Mouse (Mus musculus): ENCODE data around the gene St3gal3. TPM values are rescaled to one million over a fixed set of nuclear protein-coding genes. Genes with fewer than 3 reads are reported as not detected.

St3gal3 gene
- polyA plus RNA-seq, 1 experiment from 2014 or later = 6.7 TPM

DNA sequence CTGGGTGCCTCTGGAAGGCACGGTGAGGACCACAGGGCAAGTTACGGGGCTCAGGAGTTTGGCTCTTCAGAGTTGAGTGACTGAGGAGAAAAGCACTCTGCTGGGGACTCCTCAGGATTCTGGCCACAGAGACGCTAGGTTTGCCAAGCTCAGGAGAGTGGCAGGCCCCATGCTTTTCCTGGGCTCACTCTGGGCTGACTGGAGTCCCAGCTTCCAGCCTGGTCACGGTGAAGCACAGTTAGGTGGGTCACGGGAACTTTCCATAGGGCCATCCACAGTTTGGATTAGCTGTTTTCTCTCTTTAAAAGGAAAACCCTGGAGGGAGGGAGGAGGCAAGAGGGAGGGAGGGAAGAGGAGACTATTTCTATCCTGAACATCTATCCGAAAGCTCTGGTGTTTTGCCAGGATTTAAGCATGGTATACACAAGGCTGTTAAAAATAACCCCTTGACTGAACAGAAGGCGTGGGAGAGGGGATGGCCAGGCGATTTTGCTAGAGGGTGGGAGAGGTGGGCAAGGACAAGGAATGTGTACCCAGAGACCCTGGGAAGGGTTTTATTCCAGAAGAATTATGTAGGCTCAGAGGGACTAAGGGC lies 149.6 kb downstream of the St3gal3 start:
- Histone ChIP-seq H3K9me3 (replicated peaks; ENCODE audit: low read length) (no peaks in the 10 kb centered on the region), H3K27me3 (ENCODE audit: insufficient read depth, low read length) (no peaks in the 10 kb centered on the region), H3K9ac (ENCODE audit: low read depth, low read length) (no peak overlapping the region), H3K36me3 (ENCODE audit: insufficient read depth, low read length) (no peaks in the 10 kb centered on the region), H3K27ac (peak overlapping the region; percentile 47; the same call in 1 of the 2 replicates), H3K4me2 (ENCODE audit: low read length) (no peak overlapping the region), H3K4me1 (replicated peaks; ENCODE audit: insufficient read depth, low read length) (0 out of 2 replicates have a peak, but pooled peaks cover 7% of the 10 kb centered on the region), H3K4me3 (replicated peaks; ENCODE audit: low read depth, low read length) (no peak overlapping the region)
- DNase-seq (ENCODE audit: low spot score) (peak; percentile 75), ATAC-seq (replicated peaks; ENCODE audit: low FRiP score, low read depth) (0 out of 2 replicates have a peak, but pooled peaks have one; percentile 2)
- 49% methylated on average over 8 of the region's 8 CpGs for WGBS
- TF ChIP-seq CTCF (IDR thresholded peaks at IDR 0.05; ENCODE audit: low read depth) = no peak

DNA sequence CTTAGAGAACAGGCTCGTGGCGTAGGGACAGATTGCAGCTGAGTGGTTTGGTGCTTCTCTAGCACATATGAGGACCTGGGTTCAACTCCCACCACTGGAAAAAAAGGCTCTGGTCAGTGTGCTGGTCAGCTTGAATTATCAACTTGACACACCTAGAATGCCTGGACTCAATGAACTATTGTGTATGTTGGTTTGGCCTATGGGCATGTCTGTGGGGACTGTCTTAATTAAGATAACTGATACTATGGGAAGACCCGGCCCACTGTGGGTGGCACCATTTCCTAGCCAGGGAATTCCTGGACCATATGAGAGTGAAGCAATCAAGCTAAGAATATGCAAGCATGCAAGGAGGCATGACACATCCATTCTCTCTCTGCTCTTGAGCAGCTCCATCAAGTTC lies 150.5 kb downstream of the St3gal3 start:
- H3K9me3 ChIP-seq (replicated peaks; ENCODE audit: low read length) = no peaks in the 10 kb centered on the region
- H3K4me1 ChIP-seq (replicated peaks; ENCODE audit: insufficient read depth, low read length) = 0 out of 2 replicates have a peak, but pooled peaks cover 7% of the 10 kb centered on the region
- DNase-seq (ENCODE audit: low spot score) = no peak
- H3K4me3 ChIP-seq (replicated peaks; ENCODE audit: low read depth, low read length) = no peak overlapping the region
- TF ChIP-seq CTCF (IDR thresholded peaks at IDR 0.05; ENCODE audit: low read depth) = no peak
- H3K4me2 ChIP-seq (ENCODE audit: low read length) = no peak overlapping the region
- H3K27ac ChIP-seq = no peak overlapping the region
- no peak overlapping the region for H3K9ac ChIP-seq (ENCODE audit: low read depth, low read length)
- H3K27me3 ChIP-seq (ENCODE audit: insufficient read depth, low read length) = no peaks in the 10 kb centered on the region
- no peaks in the 10 kb centered on the region for H3K36me3 ChIP-seq (ENCODE audit: insufficient read depth, low read length)
- WGBS = 94% methylated on average over 3 of the region's 3 CpGs
- no peak for ATAC-seq (replicated peaks; ENCODE audit: low FRiP score, low read depth)

DNA sequence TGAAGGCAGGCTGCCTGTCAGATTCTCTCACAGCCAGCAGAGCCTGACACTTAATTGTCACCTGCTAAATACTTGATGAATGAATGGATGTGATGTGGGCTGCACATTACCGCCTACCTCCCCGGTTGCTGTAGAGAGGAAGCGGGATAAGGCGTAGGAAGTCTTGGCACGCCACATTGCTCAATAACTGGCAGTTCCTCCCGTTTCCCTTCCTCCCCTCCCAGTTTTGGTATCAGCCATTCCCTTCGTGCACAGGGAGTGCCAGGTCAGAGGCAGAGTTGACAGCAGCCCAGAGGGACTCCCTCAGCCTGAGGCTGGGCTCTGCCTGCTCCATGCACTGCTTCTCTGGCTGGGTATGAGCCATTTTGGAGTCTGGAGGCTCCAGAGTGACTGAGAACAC lies 152.0 kb downstream of the St3gal3 start:
- Histone ChIP-seq H3K4me2 (ENCODE audit: low read length) (no peak overlapping the region), H3K4me1 (replicated peaks; ENCODE audit: insufficient read depth, low read length) (0 out of 2 replicates have a peak, but pooled peaks cover 7% of the 10 kb centered on the region), H3K9me3 (replicated peaks; ENCODE audit: low read length) (no peaks in the 10 kb centered on the region), H3K9ac (ENCODE audit: low read depth, low read length) (no peak overlapping the region), H3K4me3 (replicated peaks; ENCODE audit: low read depth, low read length) (no peak overlapping the region), H3K36me3 (ENCODE audit: insufficient read depth, low read length) (no peaks in the 10 kb centered on the region), H3K27me3 (ENCODE audit: insufficient read depth, low read length) (no peaks in the 10 kb centered on the region), H3K27ac (no peak overlapping the region)
- WGBS = 30% methylated on average over 7 of the region's 7 CpGs
- no peak for TF ChIP-seq CTCF (IDR thresholded peaks at IDR 0.05; ENCODE audit: low read depth)
- ATAC-seq (replicated peaks; ENCODE audit: low FRiP score, low read depth) (no peak), DNase-seq (ENCODE audit: low spot score) (no peak)

DNA sequence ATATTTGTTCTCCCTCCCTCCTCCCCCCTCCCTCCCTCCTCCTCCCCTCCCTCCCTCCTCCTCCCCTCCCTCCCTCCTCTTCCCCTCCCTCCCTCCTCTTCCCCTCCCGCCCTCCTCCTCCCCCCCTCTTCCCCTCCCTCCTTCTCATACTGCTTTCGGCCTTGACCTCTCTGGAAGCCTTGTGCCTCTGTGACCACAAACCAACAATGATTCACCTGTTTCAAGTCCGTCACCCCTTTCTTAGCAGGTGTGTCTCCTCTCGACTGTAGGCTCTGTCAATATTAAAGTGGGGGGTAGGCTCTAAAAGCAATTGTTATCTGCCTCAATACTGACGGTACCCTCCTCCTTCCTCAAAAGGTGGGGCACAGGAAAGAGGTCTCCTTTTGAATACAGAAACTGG lies 153.2 kb downstream of the St3gal3 start:
- no peaks in the 10 kb centered on the region for H3K9me3 ChIP-seq (replicated peaks; ENCODE audit: low read length)
- 0 out of 2 replicates have a peak, but pooled peaks cover 7% of the 10 kb centered on the region for H3K4me1 ChIP-seq (replicated peaks; ENCODE audit: insufficient read depth, low read length)
- no peak overlapping the region for H3K27ac ChIP-seq
- no peak overlapping the region for H3K9ac ChIP-seq (ENCODE audit: low read depth, low read length)
- no peak for TF ChIP-seq CTCF (IDR thresholded peaks at IDR 0.05; ENCODE audit: low read depth)
- no peak overlapping the region for H3K4me2 ChIP-seq (ENCODE audit: low read length)
- no peaks in the 10 kb centered on the region for H3K36me3 ChIP-seq (ENCODE audit: insufficient read depth, low read length)
- no peak for DNase-seq (ENCODE audit: low spot score)
- no peaks in the 10 kb centered on the region for H3K27me3 ChIP-seq (ENCODE audit: insufficient read depth, low read length)
- ATAC-seq (replicated peaks; ENCODE audit: low FRiP score, low read depth) = no peak
- H3K4me3 ChIP-seq (replicated peaks; ENCODE audit: low read depth, low read length) = no peak overlapping the region
- WGBS = 79% methylated on average over 4 of the region's 5 CpGs

DNA sequence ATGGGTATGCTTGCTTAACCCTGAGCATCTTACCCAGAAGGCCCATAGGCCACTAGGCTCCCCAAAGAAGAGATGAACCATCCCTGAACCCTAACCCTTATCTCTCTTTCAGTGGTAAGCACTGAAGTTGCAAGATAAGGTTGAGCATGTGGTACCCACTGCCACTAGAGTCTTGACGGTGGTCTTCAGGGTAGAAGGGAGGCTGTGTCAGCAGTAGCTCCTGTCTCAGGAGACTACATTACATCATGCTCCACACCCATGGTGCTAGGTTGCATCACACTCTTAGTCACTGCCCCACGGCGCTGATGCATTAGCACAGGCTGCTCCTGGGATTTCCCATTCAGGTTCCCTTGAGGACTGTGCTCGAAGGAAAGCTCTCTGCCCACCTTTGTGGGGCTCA lies 154.6 kb downstream of the St3gal3 start:
- no peak for TF ChIP-seq CTCF (IDR thresholded peaks at IDR 0.05; ENCODE audit: low read depth)
- H3K27ac ChIP-seq = no peak overlapping the region
- DNase-seq (ENCODE audit: low spot score) (no peak), ATAC-seq (replicated peaks; ENCODE audit: low FRiP score, low read depth) (no peak)
- H3K9ac ChIP-seq (ENCODE audit: low read depth, low read length) = no peak overlapping the region
- no peaks in the 10 kb centered on the region for H3K36me3 ChIP-seq (ENCODE audit: insufficient read depth, low read length)
- no peak overlapping the region for H3K4me3 ChIP-seq (replicated peaks; ENCODE audit: low read depth, low read length)
- H3K4me1 ChIP-seq (replicated peaks; ENCODE audit: insufficient read depth, low read length) = 0 out of 2 replicates have a peak, but pooled peaks cover 9% of the 10 kb centered on the region
- no peak overlapping the region for H3K4me2 ChIP-seq (ENCODE audit: low read length)
- H3K27me3 ChIP-seq (ENCODE audit: insufficient read depth, low read length) = no peaks in the 10 kb centered on the region
- H3K9me3 ChIP-seq (replicated peaks; ENCODE audit: low read length) = no peaks in the 10 kb centered on the region
- WGBS = 93% methylated on average over 4 of the region's 4 CpGs

DNA sequence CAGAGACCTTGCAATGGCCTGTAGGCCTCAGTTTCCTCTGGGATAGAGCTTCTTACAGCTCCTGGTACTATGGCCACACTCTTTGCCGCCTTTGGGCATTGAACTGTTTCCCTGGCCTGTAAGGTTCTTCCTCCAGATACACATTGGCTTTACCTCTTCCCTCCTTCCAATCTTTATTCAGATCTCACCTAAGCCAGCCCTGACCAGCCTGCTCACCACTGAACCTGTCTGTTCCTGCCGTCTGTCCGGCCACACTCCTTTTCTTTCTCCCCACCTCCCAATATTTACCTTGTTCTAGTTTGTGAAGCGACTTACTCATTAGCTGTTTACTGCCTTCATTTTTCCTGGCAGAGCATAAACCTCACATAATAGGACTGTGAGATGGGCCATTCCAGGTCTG lies 155.5 kb downstream of the St3gal3 start:
- DNase-seq (ENCODE audit: low spot score) (no peak), ATAC-seq (replicated peaks; ENCODE audit: low FRiP score, low read depth) (no peak)

More for the DNA sequence above, 155.5 kb downstream of the St3gal3 start:
- H3K4me2 ChIP-seq (ENCODE audit: low read length) = no peak overlapping the region
- H3K27ac ChIP-seq = no peak overlapping the region
- 88% methylated on average over 4 of the region's 4 CpGs for WGBS
- H3K36me3 ChIP-seq (ENCODE audit: insufficient read depth, low read length) = no peaks in the 10 kb centered on the region
- no peaks in the 10 kb centered on the region for H3K27me3 ChIP-seq (ENCODE audit: insufficient read depth, low read length)
- H3K9ac ChIP-seq (ENCODE audit: low read depth, low read length) = no peak overlapping the region
- no peaks in the 10 kb centered on the region for H3K9me3 ChIP-seq (replicated peaks; ENCODE audit: low read length)
- no peak overlapping the region for H3K4me3 ChIP-seq (replicated peaks; ENCODE audit: low read depth, low read length)
- TF ChIP-seq CTCF (IDR thresholded peaks at IDR 0.05; ENCODE audit: low read depth) = no peak
- H3K4me1 ChIP-seq (replicated peaks; ENCODE audit: insufficient read depth, low read length) = 0 out of 2 replicates have a peak, but pooled peaks cover 6% of the 10 kb centered on the region
